Mouse (Mus musculus): ENCODE measurements around the gene Ip6k1. TPM values are rescaled to one million over a fixed set of nuclear protein-coding genes. Genes with fewer than 3 reads are reported as not detected.
A peak's percentile ranks its signal among the peaks of the same experiment; 100 is the strongest.

Ip6k1 gene
- total RNA-seq, 2 experiments from 2014 or later = 20.1 to 109 TPM

DNA sequence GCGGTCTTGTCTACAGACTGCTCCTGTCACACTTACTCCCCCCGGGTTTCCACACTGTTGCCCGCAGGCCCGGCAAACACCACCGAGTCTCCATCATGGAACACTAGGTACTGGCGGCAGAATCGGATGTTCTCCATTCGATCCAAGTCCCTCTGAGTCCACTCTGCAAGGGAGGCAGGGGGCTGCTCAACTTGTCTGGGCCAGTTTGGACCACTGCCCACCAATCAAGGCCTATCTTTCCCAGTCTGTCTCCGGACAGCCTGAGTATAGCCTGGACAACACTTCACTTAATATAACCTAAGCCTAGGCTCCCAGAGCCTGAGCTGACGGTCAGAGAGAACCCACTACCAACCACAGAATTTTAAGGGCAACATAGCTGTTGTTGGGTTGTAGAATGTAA lies 91.3 kb downstream of the Ip6k1 start:
- no peak for ATAC-seq (ENCODE audit: poor library complexity, severe bottlenecking)

GRCm38 (mm10) chr9:108094184-108094941 lies 92.1 kb downstream of the Ip6k1 start, which contains the start of gene Apeh:
Gene Apeh, minus strand, starts transcription at chr9:108094606.
- peak; percentile 93 for ATAC-seq (ENCODE audit: poor library complexity, severe bottlenecking)

DNA sequence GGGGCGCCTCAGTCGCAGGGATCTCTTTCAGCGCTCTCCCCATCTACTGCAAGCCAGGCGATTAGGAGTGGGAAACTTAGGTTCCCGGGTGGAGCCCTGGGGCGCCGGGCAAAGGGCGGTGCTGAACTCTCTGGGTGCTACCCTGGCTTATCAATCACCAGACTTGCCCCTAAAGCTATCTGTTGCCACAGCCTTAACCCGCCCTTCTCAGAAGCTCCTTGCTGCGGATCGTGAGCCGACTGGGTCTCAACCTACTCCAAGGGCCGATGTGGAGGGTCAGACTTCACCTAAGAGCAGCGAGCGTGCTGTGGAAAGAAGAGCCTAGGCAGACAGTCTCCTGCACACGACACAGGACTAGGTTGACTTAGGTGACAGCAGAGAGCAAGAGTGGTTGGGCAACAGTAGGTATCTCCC lies 92.7 kb downstream of the Ip6k1 start:
- peak; percentile 18 for ATAC-seq (ENCODE audit: poor library complexity, severe bottlenecking)

GRCm38 (mm10) chr9:108095518-108095917 lies 93.2 kb downstream of the Ip6k1 start:
- ATAC-seq (ENCODE audit: poor library complexity, severe bottlenecking) = peak; percentile 60

GRCm38 (mm10) chr9:108095949-108096712 lies 93.8 kb downstream of the Ip6k1 start:
- ATAC-seq (ENCODE audit: poor library complexity, severe bottlenecking) = no peak

Other genes with a start within 250 kb of the Ip6k1 start
- 145 and 161 TPM in 2 replicates for gene Rbm5, start 231.5 kb upstream of the Ip6k1 start, total RNA-seq (2015)
- 208 and 249 TPM in 2 replicates for gene Rbm5, start 231.5 kb upstream of the Ip6k1 start, total RNA-seq (2017)
- 42.2 and 55.9 TPM in 2 replicates for gene Rbm6, start 129.3 kb upstream of the Ip6k1 start, total RNA-seq (2015)
- gene Rbm6, start 129.3 kb upstream of the Ip6k1 start, total RNA-seq (2017) = 117 and 119 TPM in 2 replicates
- gene Mon1a, start 114.3 kb upstream of the Ip6k1 start, total RNA-seq (2015) = 6.2 and 7.6 TPM in 2 replicates
- gene Mon1a, start 114.3 kb upstream of the Ip6k1 start, total RNA-seq (2017) = 16.6 and 17.7 TPM in 2 replicates
- gene Mst1r, start 95.6 kb upstream of the Ip6k1 start, total RNA-seq (2015) = 0.52 and 0.94 TPM in 2 replicates
- 2.2 and 2.3 TPM in 2 replicates for gene Mst1r, start 95.6 kb upstream of the Ip6k1 start, total RNA-seq (2017)
- not detected in 2 replicates for gene Actl11, start 74.0 kb upstream of the Ip6k1 start, total RNA-seq (2015)
- not detected in 2 replicates for gene Actl11, start 74.0 kb upstream of the Ip6k1 start, total RNA-seq (2017)
- gene Camkv, start 66.8 kb upstream of the Ip6k1 start, total RNA-seq (2015) = not detected in 2 replicates
- gene Camkv, start 66.8 kb upstream of the Ip6k1 start, total RNA-seq (2017) = 0.04 TPM in 1 of 2 replicates, not detected in the other
- gene Traip, start 52.4 kb upstream of the Ip6k1 start, total RNA-seq (2015) = 4.9 and 9.4 TPM in 2 replicates
- 12.0 and 15.8 TPM in 2 replicates for gene Traip, start 52.4 kb upstream of the Ip6k1 start, total RNA-seq (2017)
- 37.5 and 44.3 TPM in 2 replicates for gene Uba7, start 27.0 kb upstream of the Ip6k1 start, total RNA-seq (2015)
- gene Uba7, start 27.0 kb upstream of the Ip6k1 start, total RNA-seq (2017) = 35.6 and 43.2 TPM in 2 replicates
- 0.18 TPM in 1 of 2 replicates, not detected in the other for gene Gm20661, start 19.4 kb upstream of the Ip6k1 start, total RNA-seq (2015)
- not detected in 2 replicates for gene Gm20661, start 19.4 kb upstream of the Ip6k1 start, total RNA-seq (2017)
- gene Inka1, start 16.6 kb upstream of the Ip6k1 start, total RNA-seq (2015) = 1.8 and 4.7 TPM in 2 replicates
- gene Inka1, start 16.6 kb upstream of the Ip6k1 start, total RNA-seq (2017) = 2.6 and 3.2 TPM in 2 replicates
- gene Cdhr4, start 10.0 kb upstream of the Ip6k1 start, total RNA-seq (2015) = 0.33 TPM in 1 of 2 replicates, not detected in the other
- 0.51 and 1.7 TPM in 2 replicates for gene Cdhr4, start 10.0 kb upstream of the Ip6k1 start, total RNA-seq (2017)
- not detected in 2 replicates for gene Gm20662, start 6.2 kb upstream of the Ip6k1 start, total RNA-seq (2015)
- not detected in 2 replicates for gene Gm20662, start 6.2 kb upstream of the Ip6k1 start, total RNA-seq (2017)
- 6.4 and 6.9 TPM in 2 replicates for gene Gmppb, start 46.7 kb downstream of the Ip6k1 start, total RNA-seq (2015)
- gene Gmppb, start 46.7 kb downstream of the Ip6k1 start, total RNA-seq (2017) = 14.0 and 19.1 TPM in 2 replicates
- gene Amigo3, start 50.7 kb downstream of the Ip6k1 start, total RNA-seq (2015) = 1.2 and 1.5 TPM in 2 replicates
- gene Amigo3, start 50.7 kb downstream of the Ip6k1 start, total RNA-seq (2017) = 2.0 and 2.6 TPM in 2 replicates
- gene Mst1, start 77.9 kb downstream of the Ip6k1 start, total RNA-seq (2015) = 0.69 TPM in 1 of 2 replicates, not detected in the other
- not detected in 2 replicates for gene Mst1, start 77.9 kb downstream of the Ip6k1 start, total RNA-seq (2017)
- 27.8 and 30.7 TPM in 2 replicates for gene Rnf123, start 80.8 kb downstream of the Ip6k1 start, total RNA-seq (2015)
- 20.9 and 21.1 TPM in 2 replicates for gene Rnf123, start 80.8 kb downstream of the Ip6k1 start, total RNA-seq (2017)
- gene Apeh, start 92.1 kb downstream of the Ip6k1 start, total RNA-seq (2015) = 37.9 and 41.0 TPM in 2 replicates
- gene Apeh, start 92.1 kb downstream of the Ip6k1 start, total RNA-seq (2017) = 56.9 and 61.8 TPM in 2 replicates
- 0.91 and 1.5 TPM in 2 replicates for gene Bsn, start 187.9 kb downstream of the Ip6k1 start, total RNA-seq (2015)
- gene Bsn, start 187.9 kb downstream of the Ip6k1 start, total RNA-seq (2017) = 0.37 and 0.62 TPM in 2 replicates

Data from megakaryocyte, adult 5-6 weeks (primary cell).